Mouse (Mus musculus) lung, adult 10 weeks (tissue): ENCODE data around the gene Camk2n1. TPM values are rescaled to one million over a fixed set of nuclear protein-coding genes. Genes with fewer than 3 reads are reported as not detected.

Experiments used
- polyA plus RNA-seq: library from polyadenylated mRNA; stranded (reverse); fragments of 350-450 nt; fragmentation: Illumina TruSeq; extraction: RNeasy Lipid Tissue Mini Kit (QIAGEN cat#74804); gene quantifications from one replicate; pipeline ENCODE4 v1.2.3, GENCODE M21; 2014; ENCODE audit warnings: low read depth, low replicate concordance; ENCODE audit not compliant: insufficient read depth

Camk2n1 gene
- 21.5 TPM for polyA plus RNA-seq

DNA sequence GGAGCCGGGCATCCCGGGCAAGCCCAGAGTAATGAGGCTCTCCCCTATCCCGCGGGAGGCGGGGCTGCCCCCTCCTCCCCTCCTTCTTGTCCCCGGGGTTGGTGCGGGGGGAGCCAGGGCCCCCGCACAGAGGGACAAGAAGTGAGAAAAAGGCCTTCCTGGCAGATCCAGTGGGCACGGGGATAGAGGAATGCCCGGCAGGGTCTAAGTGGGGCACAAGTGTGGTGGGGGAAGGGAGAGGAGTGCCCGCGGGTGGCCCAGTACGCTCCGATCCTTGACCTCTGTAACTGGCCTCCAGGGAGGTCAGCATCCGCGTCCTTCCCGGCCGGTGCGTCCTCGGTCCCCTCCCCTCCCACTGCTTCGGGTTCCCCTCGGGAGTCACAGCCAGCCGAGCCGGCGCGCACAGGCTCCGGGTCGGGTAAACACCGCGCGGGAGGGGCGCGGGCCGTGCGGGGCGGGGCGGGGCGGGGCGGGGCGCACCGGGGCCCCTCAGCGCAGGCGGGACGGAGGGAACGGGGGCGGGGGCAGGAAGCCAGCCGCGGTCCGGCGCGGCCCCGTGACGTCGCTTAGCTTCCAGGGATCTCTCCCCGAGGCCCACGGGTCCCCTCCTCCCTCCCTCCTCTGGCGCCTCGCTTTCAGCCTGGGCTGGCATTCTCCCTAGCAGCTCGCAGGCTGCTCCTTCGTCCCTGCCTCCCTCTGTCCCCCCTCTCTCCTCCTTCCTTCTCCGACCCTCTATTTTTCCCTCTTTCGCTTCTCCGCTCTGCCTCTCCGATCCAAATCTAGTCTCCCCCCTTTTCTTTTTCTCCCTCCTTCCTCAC, at the start of gene Camk2n1:
Gene Camk2n1 (plus strand): TSS at position 562 of the 818 bp plus-strand sequence.

GRCm38 (mm10) chr4:138434347-138435316, 19.5 kb upstream of the Camk2n1 start, which contains the start of gene Mul1:
Gene Mul1 (plus strand): TSS chr4:138434671.

Other genes starting within 250 kb of the Camk2n1 start
- gene Hp1bp3, start 238.0 kb upstream of the Camk2n1 start, polyA plus RNA-seq = 80.4 TPM
- not detected for gene Sh2d5, start 203.9 kb upstream of the Camk2n1 start, polyA plus RNA-seq
- 0.30 TPM for gene Kif17, start 203.9 kb upstream of the Camk2n1 start, polyA plus RNA-seq
- gene Ddost, start 149.6 kb upstream of the Camk2n1 start, polyA plus RNA-seq = 111 TPM
- 155 TPM for gene Pink1, start 128.0 kb upstream of the Camk2n1 start, polyA plus RNA-seq
- gene Cda, start 86.3 kb upstream of the Camk2n1 start, polyA plus RNA-seq = 5.6 TPM
- not detected for gene Fam43b, start 57.8 kb upstream of the Camk2n1 start, polyA plus RNA-seq
- 10.8 TPM for gene Mul1, start 19.6 kb upstream of the Camk2n1 start, polyA plus RNA-seq
- not detected for gene Vwa5b1, start 181.6 kb downstream of the Camk2n1 start, polyA plus RNA-seq